Mouse (Mus musculus) cerebellum, postnatal 10 days (tissue): Measurements from ENCODE around the gene Smyd3.
A peak's percentile ranks its signal among the peaks of the same experiment; 100 is the strongest.

Source experiments
- DNase-seq, 2 experiments: peaks; one replicate each; pipeline ENCODE4 v3.0.0; 2021; ENCODE audit warnings: mixed read lengths in 2 of 2

The Smyd3 gene

GRCm38 (mm10) chr1:179281401-179282121 lies 236.3 kb downstream of the Smyd3 start:
- DNase-seq = peak; percentile 75 to 79

GRCm38 (mm10) chr1:179279116-179279515 lies 238.7 kb downstream of the Smyd3 start:
- DNase-seq = no peak

- no peak for DNase-seq
These were observed 240.5 kb downstream of the Smyd3 start for GRCm38 (mm10) chr1:179277346-179277745.

- no peak for DNase-seq
These were observed 241.0 kb downstream of the Smyd3 start for GRCm38 (mm10) chr1:179276866-179277265.

- no peak for DNase-seq
These were observed 244.9 kb downstream of the Smyd3 start for GRCm38 (mm10) chr1:179272926-179273325.

- DNase-seq = no peak
These were observed 245.5 kb downstream of the Smyd3 start for GRCm38 (mm10) chr1:179272351-179272750.

GRCm38 (mm10) chr1:179266936-179267335 lies 250.9 kb downstream of the Smyd3 start:
- no peak for DNase-seq

GRCm38 (mm10) chr1:179261496-179261966 lies 256.3 kb downstream of the Smyd3 start:
- peak; percentile 25 to 46 for DNase-seq

GRCm38 (mm10) chr1:179255826-179256512 lies 261.9 kb downstream of the Smyd3 start:
- no peak for DNase-seq

GRCm38 (mm10) chr1:179254531-179254930 lies 263.3 kb downstream of the Smyd3 start:
- DNase-seq = no peak

GRCm38 (mm10) chr1:179252611-179253010 lies 265.2 kb downstream of the Smyd3 start:
- peak; percentile 57 to 62 for DNase-seq

- no peak for DNase-seq
These were observed 267.5 kb downstream of the Smyd3 start for GRCm38 (mm10) chr1:179250388-179250787.

- DNase-seq = no peak
These were observed 274.3 kb downstream of the Smyd3 start for GRCm38 (mm10) chr1:179243554-179243953.

- DNase-seq = no peak
These were observed 277.1 kb downstream of the Smyd3 start for GRCm38 (mm10) chr1:179240663-179241279.

- DNase-seq = no peak
These were observed 279.2 kb downstream of the Smyd3 start for GRCm38 (mm10) chr1:179238639-179239038.

- DNase-seq = peak; percentile 56 to 60
These were observed 279.9 kb downstream of the Smyd3 start for GRCm38 (mm10) chr1:179237989-179238388.

- DNase-seq = no peak
These were observed 281.5 kb downstream of the Smyd3 start for GRCm38 (mm10) chr1:179236217-179236840.

GRCm38 (mm10) chr1:179231777-179232661 lies 285.8 kb downstream of the Smyd3 start:
- peak; percentile 92 to 94 for DNase-seq

GRCm38 (mm10) chr1:179229515-179229914 lies 288.3 kb downstream of the Smyd3 start:
- no peak for DNase-seq

- no peak for DNase-seq
These were observed 297.6 kb downstream of the Smyd3 start for GRCm38 (mm10) chr1:179220290-179220689.

GRCm38 (mm10) chr1:179218061-179218460 lies 299.8 kb downstream of the Smyd3 start:
- no peak for DNase-seq

- no peak for DNase-seq
These were observed 300.8 kb downstream of the Smyd3 start for GRCm38 (mm10) chr1:179217036-179217435.
